Mouse (Mus musculus) urinary bladder, postnatal 36 days (tissue): ENCODE measurements around the gene Acacb.
A peak's percentile ranks its signal among the peaks of the same experiment; 100 is the strongest.

ENCODE experiments used
- DNase-seq, 2 experiments: peaks; one replicate each; pipeline ENCODE4 v3.0.0; 2022; ENCODE audit warnings: low spot score in 2 of 2, mixed read lengths in 1 of 2

Gene Acacb

DNA sequence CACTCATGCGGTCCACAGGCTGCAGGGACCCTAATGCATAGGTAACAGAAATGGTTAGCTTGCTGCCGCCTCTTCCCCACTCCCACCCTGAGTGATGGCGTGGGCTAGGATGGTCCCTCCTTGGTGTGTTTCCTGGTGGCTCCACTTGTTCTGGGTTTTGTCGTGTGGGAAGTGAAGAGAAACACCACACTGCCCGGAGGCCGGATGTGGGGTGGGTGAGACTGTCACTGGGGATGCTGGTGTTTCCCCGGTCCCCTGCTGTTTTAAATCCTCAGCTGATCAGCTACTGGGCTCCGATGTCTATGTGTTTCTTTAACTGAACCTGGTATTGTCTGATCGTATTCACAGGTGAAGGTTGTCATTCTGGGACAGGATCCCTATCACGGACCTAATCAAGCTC lies 10.8 kb upstream of the Acacb start:
- DNase-seq: no peak

GRCm38 (mm10) chr5:114137481-114138276 lies 8.7 kb upstream of the Acacb start:
- DNase-seq: no peak

- DNase-seq: no peak
Observed at GRCm38 (mm10) chr5:114138277-114139164, 7.8 kb upstream of the Acacb start.

- DNase-seq: peak; percentile 22 to 79
Observed at GRCm38 (mm10) chr5:114139175-114139574, 7.2 kb upstream of the Acacb start.

DNA sequence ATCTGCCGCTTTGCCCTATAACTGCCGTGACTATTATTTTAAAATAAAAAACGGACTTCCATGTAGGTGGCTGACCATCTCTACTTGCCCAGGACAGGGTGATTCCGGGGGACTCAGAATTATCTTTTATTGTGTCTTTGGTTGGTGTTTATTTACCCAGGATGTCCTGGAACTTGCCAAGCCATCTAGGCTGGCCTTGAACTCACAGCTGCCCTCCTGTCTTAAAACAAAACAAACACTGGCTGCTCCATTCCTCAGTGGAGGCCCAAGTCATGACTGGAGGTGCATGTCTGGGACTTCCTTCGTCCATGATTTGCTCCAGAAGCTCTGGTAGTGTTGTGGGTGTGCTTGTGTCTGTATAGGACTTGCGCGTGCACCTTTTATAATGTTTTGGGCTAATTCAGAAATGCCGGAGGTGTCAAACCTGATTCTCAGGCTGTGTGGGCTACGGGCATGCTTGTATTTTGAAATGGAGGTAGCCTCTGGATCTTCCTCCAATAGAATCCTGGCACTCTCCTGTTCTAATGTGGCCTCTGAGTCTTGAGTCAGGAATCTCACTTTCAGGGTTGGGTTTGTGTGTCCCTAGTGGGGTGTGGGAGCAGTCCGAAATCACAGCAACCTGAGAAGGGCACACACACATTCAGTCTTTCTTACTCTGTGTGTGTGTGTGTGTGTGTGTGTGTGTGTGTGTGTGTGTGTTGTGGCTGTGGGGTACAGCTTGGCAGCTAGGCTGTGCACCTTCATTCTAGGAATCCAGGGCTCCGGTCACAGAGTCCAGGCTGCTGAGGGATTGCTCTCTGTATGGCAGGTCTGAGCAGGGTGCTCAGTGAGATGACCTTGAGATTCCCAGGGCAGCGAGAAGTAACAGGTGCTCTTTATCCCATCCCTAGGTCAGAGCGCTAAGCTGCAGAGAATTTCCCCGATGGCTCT lies 973 bp downstream of the Acacb start:
- DNase-seq: no peak

DNA sequence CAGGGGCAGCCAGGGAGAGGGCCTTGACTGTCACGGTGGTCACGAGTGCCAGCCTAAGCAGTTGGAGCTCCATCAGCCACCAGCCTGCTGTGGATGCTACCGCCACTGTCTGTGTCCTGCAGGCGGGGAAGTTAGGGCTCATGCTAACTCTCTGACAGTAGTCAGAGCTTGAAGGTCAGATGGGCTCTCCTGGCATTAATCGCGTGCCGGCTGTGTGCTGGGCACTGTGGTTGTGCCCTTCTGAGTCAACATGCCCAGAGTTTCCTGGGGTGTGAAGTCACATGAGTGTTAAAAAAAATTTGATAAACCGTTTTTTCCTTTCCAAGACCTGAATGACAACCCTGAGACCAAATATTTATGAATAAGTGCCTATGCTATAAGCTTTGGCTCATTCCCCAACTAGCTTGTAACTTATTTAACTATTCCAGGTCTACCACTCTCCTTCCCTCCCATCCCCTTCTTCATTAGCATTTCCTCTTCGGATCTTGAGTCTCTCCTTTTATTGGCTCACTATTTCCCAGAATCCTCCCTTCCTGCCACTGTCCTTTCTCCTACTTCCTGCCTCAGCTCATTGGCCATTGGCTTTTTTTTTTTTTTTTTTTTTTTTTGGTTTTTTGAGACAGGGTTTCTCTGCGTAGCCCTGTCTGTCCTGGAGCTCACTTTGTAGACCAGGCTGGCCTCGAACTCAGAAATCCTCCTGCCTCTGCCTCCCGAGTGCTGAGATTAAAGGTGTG lies 6.2 kb downstream of the Acacb start:
- DNase-seq: no peak

- DNase-seq: no peak
Observed at GRCm38 (mm10) chr5:114153490-114153889, 7.2 kb downstream of the Acacb start.

DNA sequence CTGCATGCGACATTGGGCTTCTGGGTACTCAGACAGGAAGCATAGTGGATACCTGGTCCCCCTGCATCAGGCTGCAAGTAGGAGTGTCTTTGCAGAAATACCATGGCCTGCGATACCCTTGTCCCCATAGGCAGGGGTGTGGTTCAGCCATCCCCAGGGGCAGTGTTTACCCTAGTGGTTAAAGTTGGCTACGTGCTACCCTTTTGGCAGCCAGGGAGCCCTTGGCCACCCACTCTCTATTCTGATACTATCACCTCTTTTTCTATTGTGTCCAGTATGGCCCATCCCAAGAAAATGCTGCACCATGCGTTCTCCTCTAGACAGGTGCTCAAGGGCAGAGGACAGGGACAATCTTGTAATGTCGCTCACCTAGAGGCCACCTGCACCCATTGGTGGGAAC lies 8.4 kb downstream of the Acacb start:
- DNase-seq: no peak

DNA sequence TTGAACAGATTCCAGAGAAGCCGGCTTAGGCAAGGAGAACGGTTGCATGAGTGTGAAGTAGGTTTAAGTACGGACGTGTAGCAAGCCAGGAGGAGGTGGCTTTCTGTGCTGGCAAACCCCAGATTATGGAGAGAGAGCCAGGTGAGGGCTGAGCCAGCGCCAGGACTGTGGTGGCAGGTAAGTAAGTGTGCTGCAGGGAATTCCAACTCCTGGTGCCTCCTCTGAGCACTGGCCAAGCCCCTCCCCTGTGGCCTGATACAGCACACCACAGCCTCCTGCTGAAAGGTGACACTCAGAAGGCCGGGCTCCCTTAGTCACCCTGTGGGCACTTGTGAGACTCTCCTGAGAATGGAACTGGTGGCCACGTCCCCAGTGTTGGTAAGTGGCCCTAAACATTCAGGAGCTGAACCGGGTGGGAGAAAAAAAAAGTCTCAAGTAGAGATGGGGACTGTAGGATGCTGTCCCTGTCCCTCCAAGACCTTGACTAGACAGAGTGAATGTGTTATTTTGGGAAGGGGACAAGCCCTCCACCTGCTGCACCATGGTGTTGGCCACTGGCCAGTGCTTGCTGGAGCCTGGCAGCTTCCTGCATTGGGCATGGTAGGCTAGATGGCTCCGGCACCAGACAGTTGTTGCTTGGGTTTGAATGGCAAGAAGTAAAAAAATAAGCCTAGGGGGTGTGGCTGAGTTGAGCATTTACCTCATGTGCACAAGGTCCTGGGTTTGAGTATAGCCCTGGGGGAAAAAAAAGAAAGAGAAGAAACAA lies 9.0 kb downstream of the Acacb start:
- DNase-seq: no peak

GRCm38 (mm10) chr5:114157236-114157635 lies 10.9 kb downstream of the Acacb start:
- peak in 1 of 2 experiments; percentile 57 for DNase-seq

DNA sequence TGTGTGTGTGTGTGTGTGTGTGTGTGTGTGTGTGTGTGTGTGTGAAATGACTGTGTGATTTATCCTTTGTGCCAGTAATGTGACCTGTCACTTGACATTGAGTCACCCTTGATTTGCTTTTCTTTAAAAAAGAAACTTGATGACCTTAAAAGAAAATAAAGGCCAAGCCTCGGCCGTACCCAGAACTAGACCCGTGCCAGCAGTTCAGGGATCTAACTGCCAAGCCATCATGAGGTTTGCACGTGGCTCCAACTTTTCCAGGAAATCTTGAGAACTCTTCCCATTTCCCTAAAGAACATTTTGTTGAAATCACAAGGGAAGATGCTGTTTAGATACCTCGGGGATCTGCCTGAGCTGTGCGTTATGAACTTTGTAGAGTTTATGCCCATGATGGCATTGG lies 15.1 kb downstream of the Acacb start:
- DNase-seq: no peak

GRCm38 (mm10) chr5:114162106-114162815 lies 15.9 kb downstream of the Acacb start:
- DNase-seq: no peak

- no peak for DNase-seq
Observed at GRCm38 (mm10) chr5:114163117-114163696, 16.9 kb downstream of the Acacb start.

- no peak for DNase-seq
Observed at GRCm38 (mm10) chr5:114170345-114170744, 24.0 kb downstream of the Acacb start.

- no peak for DNase-seq
Observed at GRCm38 (mm10) chr5:114172936-114173335, 26.6 kb downstream of the Acacb start.

DNA sequence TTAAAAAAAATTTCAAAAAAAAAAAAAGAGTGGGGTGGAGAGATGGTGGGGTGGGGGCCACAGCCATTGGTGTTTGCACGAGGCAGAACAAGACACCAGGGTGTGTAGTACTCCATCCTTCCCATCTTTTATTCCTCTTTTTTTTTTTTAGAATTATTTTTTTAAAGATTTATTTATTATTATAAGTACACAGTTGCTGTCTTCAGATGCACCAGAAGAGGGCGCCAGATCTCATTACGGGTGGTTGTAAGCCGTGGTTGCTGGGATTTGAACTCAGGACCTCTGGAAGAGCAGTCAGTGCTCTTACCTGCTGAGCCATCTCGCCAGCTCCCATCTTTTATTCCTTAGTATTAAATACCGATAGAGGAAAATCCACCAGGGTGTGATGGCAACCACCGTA lies 27.1 kb downstream of the Acacb start:
- no peak for DNase-seq

DNA sequence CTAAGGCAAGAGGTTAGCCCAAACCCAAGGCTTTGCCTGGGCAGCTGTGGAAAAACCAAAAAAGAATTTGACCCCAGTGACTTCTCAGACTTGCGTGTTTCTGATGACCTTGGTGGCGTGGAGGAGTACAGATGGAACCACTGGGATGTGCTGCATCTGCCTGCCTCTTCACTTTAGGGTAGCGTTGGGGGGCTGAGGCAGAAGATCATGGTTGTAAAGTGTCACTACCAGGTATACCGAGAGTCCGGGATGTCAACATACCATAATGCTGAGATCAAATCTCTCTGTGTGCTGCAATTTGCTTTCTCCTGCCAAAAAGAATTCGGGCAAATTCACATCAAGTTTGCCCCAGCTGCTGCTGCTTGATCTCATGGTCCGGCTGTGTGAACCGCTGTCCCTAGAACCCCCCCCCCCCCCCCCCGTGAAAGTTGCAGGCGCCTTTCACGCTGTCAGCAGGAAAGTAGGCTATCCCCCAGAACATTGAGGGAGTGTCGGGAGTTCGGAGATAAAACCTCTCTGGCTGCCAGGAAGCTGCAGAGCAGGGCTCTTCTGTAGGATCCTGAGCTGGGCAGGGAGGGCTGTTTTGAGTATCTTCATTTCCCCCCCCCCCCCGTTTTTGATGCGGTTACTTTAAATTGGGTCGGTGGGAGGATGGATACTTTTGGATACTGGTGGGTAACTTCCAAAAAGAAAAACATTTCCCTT lies 27.7 kb downstream of the Acacb start:
- no peak for DNase-seq

- no peak for DNase-seq
Observed at GRCm38 (mm10) chr5:114174639-114175038, 28.3 kb downstream of the Acacb start.
